Mouse (Mus musculus) brain, adult 2 months (tissue): ENCODE measurements around the gene Rfx3.

Source experiments
- DNase-seq: peaks from one replicate; pipeline ENCODE4 v3.0.0; 2011; ENCODE audit warnings: low read depth, low spot score

The Rfx3 gene

GRCm38 (mm10) chr19:27736571-27736970 lies 274.4 kb downstream of the Rfx3 start:
- DNase-seq, result no peak

GRCm38 (mm10) chr19:27718931-27719330 lies 292.0 kb downstream of the Rfx3 start:
- no peak for DNase-seq

GRCm38 (mm10) chr19:27716274-27716673 lies 294.7 kb downstream of the Rfx3 start:
- DNase-seq, result peak; percentile 16
